Mouse (Mus musculus) E14TG2a.4 (cell line): ENCODE data around the gene Fuca1.

Experiments
- CTCF ChIP-seq: conservative IDR thresholded peaks from 2 replicates; pipeline ENCODE4 v1.5.1; 2014; ENCODE audit warnings: low read length
- NANOG ChIP-seq: IDR thresholded peaks from 2 replicates; pipeline ENCODE4 v1.6.1; 2014; ENCODE audit warnings: borderline replicate concordance, low read length, mixed read lengths
- POU5F1 ChIP-seq: IDR thresholded peaks from 2 replicates; pipeline ENCODE4 v1.6.1; 2014; ENCODE audit warnings: low read length, borderline replicate concordance

DNA sequence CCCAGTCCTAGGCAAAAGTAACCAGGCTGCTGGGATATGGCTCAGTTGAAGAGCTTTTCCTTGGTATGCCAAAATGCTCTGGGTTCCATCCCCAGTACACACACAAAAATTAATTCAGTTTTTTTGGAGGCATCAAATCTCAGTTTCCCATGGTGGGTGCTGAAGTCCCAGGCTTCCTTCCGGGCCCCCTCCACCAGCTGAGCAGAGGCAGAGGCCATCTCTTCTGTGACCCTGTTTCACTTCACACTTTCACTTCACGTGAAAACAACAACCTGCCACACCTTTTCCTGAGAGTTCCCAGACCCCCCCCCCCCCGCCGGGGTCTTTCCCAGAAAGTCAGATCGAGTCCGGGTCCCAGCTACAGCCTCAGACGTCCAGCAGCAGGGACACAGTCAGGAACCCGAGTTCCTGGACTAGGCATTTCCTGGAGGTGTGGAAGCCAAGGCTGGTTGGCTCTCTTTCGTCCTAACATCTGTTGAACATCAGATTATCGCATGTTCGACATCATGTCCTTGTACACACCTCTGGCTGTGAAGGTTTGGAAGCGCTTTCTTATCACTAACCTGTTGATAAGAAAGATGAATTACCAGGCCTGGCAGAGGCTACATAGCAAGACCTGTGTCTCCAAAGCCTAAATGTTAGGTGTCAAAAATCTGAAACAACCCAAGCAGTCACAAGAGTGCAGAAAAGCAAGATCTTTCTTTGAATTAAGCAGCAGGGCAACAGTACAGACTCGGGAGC is 11.0 kb upstream of the Fuca1 start:
- TF ChIP-seq CTCF (no peak), NANOG (no peak), POU5F1 (no peak)
